Mouse (Mus musculus): Measurements from ENCODE around the gene 4933402N03Rik. TPM values are rescaled to one million over a fixed set of nuclear protein-coding genes. Genes with fewer than 3 reads are reported as not detected.

The 4933402N03Rik gene
- total RNA-seq (2014; fragmentation: Nextera tagmentation) = not detected in 2 replicates
- total RNA-seq (2017) = 0.44 TPM in 1 of 2 replicates, not detected in the other
- polyA plus RNA-seq (2012) = not detected in 2 replicates

DNA sequence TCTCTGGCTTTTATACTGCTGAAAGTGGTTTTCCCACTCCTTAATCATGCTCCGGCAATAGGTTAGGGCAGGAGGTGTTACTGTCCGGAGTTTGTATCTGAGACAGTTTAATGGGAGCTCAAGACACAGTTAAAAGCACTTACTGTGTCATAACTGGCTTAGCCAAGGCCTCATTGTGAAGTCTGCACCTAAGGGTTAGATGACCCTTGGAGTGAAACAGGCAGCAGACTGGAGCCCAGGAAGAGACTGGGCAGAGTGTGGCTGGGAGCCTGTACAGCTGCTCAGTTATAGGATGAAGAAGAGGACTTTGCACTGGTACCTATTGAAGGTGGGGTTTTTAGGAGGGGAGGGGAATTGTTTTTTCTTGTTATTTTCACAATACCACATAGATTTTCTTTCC, at the start of gene 4933402N03Rik:
Gene 4933402N03Rik (minus strand): TSS at position 101 of the 400 bp plus-strand sequence.
- Histone ChIP-seq H3K4me3 (ENCODE audit: low read depth, low read length) (no peak within 1 kb of the TSS), H3K27me3 (ENCODE audit: insufficient read depth, low read length) (no peaks in the 10 kb centered on the region), H3K9me3 (replicated peaks) (peaks cover 35% of the 10 kb centered on the region), H3K4me1 (ENCODE audit: insufficient read depth, low read depth, low read length) (no peaks in the 10 kb centered on the region), H3K36me3 (replicated peaks) (no peaks in the 10 kb centered on the region)
- no peak for DNase-seq (ENCODE audit: low spot score)
- TF ChIP-seq CTCF (IDR thresholded peaks at IDR 0.05; ENCODE audit: low read depth, low read length) (no peak), TAL1 (conservative IDR thresholded peaks at IDR 0.05; ENCODE audit: low read depth, low read length) (no peak), GATA1 (IDR thresholded peaks at IDR 0.05; ENCODE audit: borderline replicate concordance, low read length) (no peak), GATA2 (IDR thresholded peaks at IDR 0.05; ENCODE audit: borderline replicate concordance, low read depth, low read length) (no peak), POLR2AphosphoS5 (IDR thresholded peaks at IDR 0.05; ENCODE audit: insufficient replicate concordance, low read depth, low read length) (no peak)
- no peak for ATAC-seq (ENCODE audit: extremely low read depth, insufficient number of reproducible peaks, low FRiP score, poor library complexity, severe bottlenecking)

DNA sequence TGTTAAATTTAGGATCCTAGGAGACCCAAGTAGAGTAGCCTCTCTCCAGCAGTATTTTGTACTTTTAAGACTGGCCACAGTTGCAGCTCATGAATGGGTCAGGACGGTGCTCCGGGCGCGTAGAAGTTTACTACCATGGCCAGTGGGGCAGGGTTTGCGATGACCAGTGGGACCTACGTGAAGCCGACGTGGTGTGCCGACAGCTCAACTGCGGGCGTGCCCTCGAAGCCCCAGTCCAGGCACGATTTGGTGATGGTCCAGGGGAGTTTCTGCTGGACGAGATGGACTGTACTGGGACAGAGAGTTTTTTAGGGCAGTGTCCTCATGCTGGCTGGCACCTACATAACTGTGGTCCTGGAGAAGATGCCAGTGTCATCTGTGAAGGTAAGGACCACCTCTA, 41.9 kb upstream of the 4933402N03Rik start:
- H3K27me3 ChIP-seq (ENCODE audit: insufficient read depth, low read length) = no peaks in the 10 kb centered on the region
- H3K4me3 ChIP-seq (ENCODE audit: low read depth, low read length) = no peak overlapping the region
- no peaks in the 10 kb centered on the region for H3K4me1 ChIP-seq (ENCODE audit: insufficient read depth, low read depth, low read length)
- DNase-seq (ENCODE audit: low spot score) (no peak), ATAC-seq (ENCODE audit: extremely low read depth, insufficient number of reproducible peaks, low FRiP score, poor library complexity, severe bottlenecking) (no peak)
- TF ChIP-seq TAL1 (conservative IDR thresholded peaks at IDR 0.05; ENCODE audit: low read depth, low read length) (no peak), POLR2AphosphoS5 (IDR thresholded peaks at IDR 0.05; ENCODE audit: insufficient replicate concordance, low read depth, low read length) (no peak), GATA1 (IDR thresholded peaks at IDR 0.05; ENCODE audit: borderline replicate concordance, low read length) (no peak), CTCF (IDR thresholded peaks at IDR 0.05; ENCODE audit: low read depth, low read length) (no peak), GATA2 (IDR thresholded peaks at IDR 0.05; ENCODE audit: borderline replicate concordance, low read depth, low read length) (no peak)
- peaks cover 51% of the 10 kb centered on the region for H3K9me3 ChIP-seq (replicated peaks)
- H3K36me3 ChIP-seq (replicated peaks) = no peaks in the 10 kb centered on the region

DNA sequence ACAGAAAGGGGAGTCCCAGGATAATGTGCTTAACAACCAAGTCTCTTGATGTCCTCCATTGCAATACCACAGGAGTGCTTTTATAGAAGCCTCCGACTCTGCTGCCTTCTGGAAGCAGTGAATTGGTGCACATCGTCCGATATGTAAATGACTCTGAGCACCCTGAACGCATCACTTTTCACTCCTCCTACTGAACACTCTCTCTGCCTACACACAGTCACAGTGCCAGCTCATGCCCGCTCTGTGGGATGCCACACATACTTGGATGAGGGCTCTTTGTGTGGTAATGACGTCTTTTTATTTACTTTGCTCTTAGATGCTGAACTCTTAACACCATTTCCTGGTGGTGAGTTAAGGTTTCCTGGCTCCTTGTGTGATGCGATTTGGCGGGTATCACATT, 40.9 kb upstream of the 4933402N03Rik start:
- no peak overlapping the region for H3K4me3 ChIP-seq (ENCODE audit: low read depth, low read length)
- H3K9me3 ChIP-seq (replicated peaks) = peaks cover 61% of the 10 kb centered on the region
- no peak for DNase-seq (ENCODE audit: low spot score)
- no peaks in the 10 kb centered on the region for H3K4me1 ChIP-seq (ENCODE audit: insufficient read depth, low read depth, low read length)
- H3K27me3 ChIP-seq (ENCODE audit: insufficient read depth, low read length) = no peaks in the 10 kb centered on the region
- no peaks in the 10 kb centered on the region for H3K36me3 ChIP-seq (replicated peaks)
- ATAC-seq (ENCODE audit: extremely low read depth, insufficient number of reproducible peaks, low FRiP score, poor library complexity, severe bottlenecking) = no peak
- no peak for TF ChIP-seq GATA2 (IDR thresholded peaks at IDR 0.05; ENCODE audit: borderline replicate concordance, low read depth, low read length)
- TF ChIP-seq CTCF (IDR thresholded peaks at IDR 0.05; ENCODE audit: low read depth, low read length) = no peak

DNA sequence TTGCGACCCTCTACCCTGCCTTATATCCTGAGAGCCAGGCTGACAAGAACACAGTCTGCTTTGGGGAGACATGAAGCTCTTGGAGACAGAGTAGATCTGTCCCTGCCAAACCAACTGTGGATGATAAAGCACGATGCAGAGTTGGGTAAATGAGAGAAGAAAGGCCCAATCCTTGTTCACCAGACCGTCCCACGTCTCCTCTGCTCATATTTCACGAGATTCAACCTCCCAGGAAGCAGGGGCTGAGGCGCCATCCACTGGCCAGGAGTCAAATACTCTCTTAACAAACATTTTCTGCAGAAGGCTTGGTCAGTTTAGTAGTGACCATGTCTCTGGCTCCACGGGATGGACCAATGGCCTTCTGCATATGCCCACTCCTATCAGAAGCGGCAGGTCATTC, 38.2 kb upstream of the 4933402N03Rik start:
- H3K4me3 ChIP-seq (ENCODE audit: low read depth, low read length) = no peak overlapping the region
- no peaks in the 10 kb centered on the region for H3K4me1 ChIP-seq (ENCODE audit: insufficient read depth, low read depth, low read length)
- TF ChIP-seq TAL1 (conservative IDR thresholded peaks at IDR 0.05; ENCODE audit: low read depth, low read length) (no peak), GATA2 (IDR thresholded peaks at IDR 0.05; ENCODE audit: borderline replicate concordance, low read depth, low read length) (no peak)
- peaks cover 74% of the 10 kb centered on the region for H3K9me3 ChIP-seq (replicated peaks)
- H3K36me3 ChIP-seq (replicated peaks) = no peaks in the 10 kb centered on the region
- no peaks in the 10 kb centered on the region for H3K27me3 ChIP-seq (ENCODE audit: insufficient read depth, low read length)
- DNase-seq (ENCODE audit: low spot score) (no peak), ATAC-seq (ENCODE audit: extremely low read depth, insufficient number of reproducible peaks, low FRiP score, poor library complexity, severe bottlenecking) (no peak)

DNA sequence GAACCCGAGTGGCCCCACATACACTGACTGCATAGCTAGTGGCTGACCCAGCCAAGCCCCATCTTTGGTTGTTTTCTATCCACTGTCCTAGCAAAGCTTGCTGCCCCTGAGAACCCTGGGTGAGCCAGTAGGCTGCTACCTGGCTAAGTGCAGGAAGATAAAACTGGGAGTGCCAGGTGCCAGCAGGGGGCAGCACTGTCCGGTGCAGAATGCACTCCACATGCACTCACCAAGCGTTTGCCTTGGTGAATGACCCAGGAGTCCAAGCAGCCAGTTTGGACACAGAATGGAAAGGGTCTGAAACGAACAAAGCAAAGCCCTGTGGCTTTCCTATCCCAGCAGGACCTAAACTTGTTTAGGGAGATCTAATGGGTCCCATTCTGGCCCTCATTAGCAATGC, 36.6 kb upstream of the 4933402N03Rik start:
- H3K4me3 ChIP-seq (ENCODE audit: low read depth, low read length) = no peak overlapping the region
- H3K27me3 ChIP-seq (ENCODE audit: insufficient read depth, low read length) = no peaks in the 10 kb centered on the region
- peaks cover 75% of the 10 kb centered on the region for H3K9me3 ChIP-seq (replicated peaks)
- no peak for ATAC-seq (ENCODE audit: extremely low read depth, insufficient number of reproducible peaks, low FRiP score, poor library complexity, severe bottlenecking)
- H3K36me3 ChIP-seq (replicated peaks) = no peaks in the 10 kb centered on the region
- TF ChIP-seq GATA1 (IDR thresholded peaks at IDR 0.05; ENCODE audit: borderline replicate concordance, low read length) (no peak), POLR2AphosphoS5 (IDR thresholded peaks at IDR 0.05; ENCODE audit: insufficient replicate concordance, low read depth, low read length) (no peak), TAL1 (conservative IDR thresholded peaks at IDR 0.05; ENCODE audit: low read depth, low read length) (no peak), GATA2 (IDR thresholded peaks at IDR 0.05; ENCODE audit: borderline replicate concordance, low read depth, low read length) (no peak), CTCF (IDR thresholded peaks at IDR 0.05; ENCODE audit: low read depth, low read length) (no peak)
- no peak for DNase-seq (ENCODE audit: low spot score)
- H3K4me1 ChIP-seq (ENCODE audit: insufficient read depth, low read depth, low read length) = no peaks in the 10 kb centered on the region

DNA sequence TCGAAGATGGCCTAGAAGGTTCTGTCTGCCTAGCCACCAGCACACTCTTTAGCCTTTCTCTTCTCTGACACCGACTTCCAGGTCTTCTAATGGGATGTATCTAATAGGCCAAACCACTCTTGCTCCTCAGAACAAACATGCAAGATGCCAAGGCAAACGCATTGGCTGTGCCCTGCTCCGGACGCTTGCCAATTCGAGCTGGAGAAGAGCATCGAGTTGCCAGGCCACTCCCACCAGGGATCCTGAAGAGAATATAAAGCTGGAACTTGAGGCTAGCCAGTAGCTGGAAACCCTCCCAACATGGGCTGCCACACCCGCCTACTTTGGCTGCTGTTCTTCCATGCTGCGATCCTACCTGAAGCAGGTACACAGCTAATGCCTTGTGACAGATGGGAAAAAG, 28.0 kb upstream of the 4933402N03Rik start, which contains the start of gene 5430419D17Rik:
Gene 5430419D17Rik (plus strand): TSS at position 282 of the 400 bp plus-strand sequence.
- DNase-seq (ENCODE audit: low spot score) (no peak), ATAC-seq (ENCODE audit: extremely low read depth, insufficient number of reproducible peaks, low FRiP score, poor library complexity, severe bottlenecking) (no peak)
- H3K4me1 ChIP-seq (ENCODE audit: insufficient read depth, low read depth, low read length) = no peaks in the 10 kb centered on the region
- TF ChIP-seq GATA1 (IDR thresholded peaks at IDR 0.05; ENCODE audit: borderline replicate concordance, low read length) = no peak
- no peak for TF ChIP-seq POLR2AphosphoS5 (IDR thresholded peaks at IDR 0.05; ENCODE audit: insufficient replicate concordance, low read depth, low read length)
- TF ChIP-seq TAL1 (conservative IDR thresholded peaks at IDR 0.05; ENCODE audit: low read depth, low read length) = no peak
- no peak for TF ChIP-seq CTCF (IDR thresholded peaks at IDR 0.05; ENCODE audit: low read depth, low read length)
- TF ChIP-seq GATA2 (IDR thresholded peaks at IDR 0.05; ENCODE audit: borderline replicate concordance, low read depth, low read length) = no peak
- no peaks in the 10 kb centered on the region for H3K36me3 ChIP-seq (replicated peaks)
- H3K4me3 ChIP-seq (ENCODE audit: low read depth, low read length) = no peak within 1 kb of the TSS
- H3K9me3 ChIP-seq (replicated peaks) = peaks cover 38% of the 10 kb centered on the region
- no peaks in the 10 kb centered on the region for H3K27me3 ChIP-seq (ENCODE audit: insufficient read depth, low read length)

DNA sequence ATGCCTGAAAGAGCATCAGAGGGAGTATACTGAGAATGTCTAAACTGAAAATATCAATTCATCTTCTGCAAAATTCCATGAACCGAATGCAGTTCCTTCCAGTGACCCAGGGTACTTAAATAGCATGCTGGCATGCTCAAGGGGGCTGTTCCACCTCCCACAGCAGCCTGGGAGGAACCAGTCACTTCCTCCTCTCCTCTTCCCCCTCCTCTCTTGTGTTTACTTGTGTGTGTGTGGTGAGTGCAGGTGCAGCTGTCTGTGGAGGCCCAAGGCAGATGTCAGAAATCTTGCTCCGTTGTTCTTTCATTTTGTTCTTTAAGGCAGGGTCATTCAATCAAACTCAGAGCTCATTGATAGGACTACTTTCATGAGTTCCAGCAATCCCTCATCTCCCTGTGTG, 23.0 kb upstream of the 4933402N03Rik start:
- no peak for ATAC-seq (ENCODE audit: extremely low read depth, insufficient number of reproducible peaks, low FRiP score, poor library complexity, severe bottlenecking)
- H3K27me3 ChIP-seq (ENCODE audit: insufficient read depth, low read length) = no peaks in the 10 kb centered on the region
- TF ChIP-seq GATA1 (IDR thresholded peaks at IDR 0.05; ENCODE audit: borderline replicate concordance, low read length) (no peak), POLR2AphosphoS5 (IDR thresholded peaks at IDR 0.05; ENCODE audit: insufficient replicate concordance, low read depth, low read length) (no peak), GATA2 (IDR thresholded peaks at IDR 0.05; ENCODE audit: borderline replicate concordance, low read depth, low read length) (no peak), TAL1 (conservative IDR thresholded peaks at IDR 0.05; ENCODE audit: low read depth, low read length) (no peak), CTCF (IDR thresholded peaks at IDR 0.05; ENCODE audit: low read depth, low read length) (no peak)

More for the DNA sequence above, 23.0 kb upstream of the 4933402N03Rik start:
- Histone ChIP-seq H3K36me3 (replicated peaks) (no peaks in the 10 kb centered on the region), H3K4me3 (ENCODE audit: low read depth, low read length) (no peak overlapping the region), H3K9me3 (replicated peaks) (peaks cover 30% of the 10 kb centered on the region), H3K4me1 (ENCODE audit: insufficient read depth, low read depth, low read length) (no peaks in the 10 kb centered on the region)
- no peak for DNase-seq (ENCODE audit: low spot score)

Measured in G1E (cell line).